ENCODE assay signal across 17 mouse cellular contexts in genomic region chr9:70947312-70947711, GRCm38 (mm10). TPM values are rescaled to one million over a fixed set of nuclear protein-coding genes. Genes with fewer than 3 reads are reported as not detected.
"Had no signal": no experiment of that assay in that cellular context is flagged by ENCODE, and none has a peak within 500 bp of the region (broad histone marks: within the 10 kb centered on the region; RNA-seq: fewer than 3 reads in every experiment).

No protein-coding gene starts in this region.

- H3K4me2 ChIP-seq: limb, embryonic 13.5 days; liver, embryonic 13.5 days; midbrain, embryonic 11.5 days; midbrain, embryonic 15.5 days had no signal

- H3K9ac ChIP-seq: limb, embryonic 13.5 days; liver, embryonic 13.5 days; midbrain, embryonic 15.5 days had no signal

- H3K27ac ChIP-seq: kidney, postnatal 0 days; limb, embryonic 13.5 days; liver, embryonic 13.5 days; midbrain, embryonic 15.5 days had no signal

- H3K9me3 ChIP-seq: limb, embryonic 13.5 days; liver, embryonic 13.5 days; midbrain, embryonic 15.5 days had no signal

- H3K27me3 ChIP-seq: limb, embryonic 13.5 days; liver, embryonic 13.5 days; midbrain, embryonic 15.5 days had no signal

- H3K4me1 ChIP-seq: limb, embryonic 13.5 days; midbrain, embryonic 15.5 days had no signal

- H3K4me3 ChIP-seq: limb, embryonic 13.5 days; liver, embryonic 13.5 days; midbrain, embryonic 15.5 days had no signal

- H3K36me3 ChIP-seq: limb, embryonic 13.5 days; liver, embryonic 13.5 days; midbrain, embryonic 15.5 days had no signal

- DNase-seq: kidney, adult 9 months; kidney, postnatal 36 days; layer of hippocampus, adult 9-11 months; layer of hippocampus, postnatal 36 days; left cerebral cortex, postnatal 4 days; liver, embryonic 13.5 days; lung, adult 18-20 months; right cerebral cortex, adult 18-20 months; right cerebral cortex, postnatal 25 days; thymus, adult 18-20 months; thymus, postnatal 14 days had no signal

- ATAC-seq: inflammation-experienced regulatory T-cells, adult 6 months; intestine, postnatal 0 days; midbrain, embryonic 15.5 days had no signal

RNA-seq across cellular contexts. Expression of gene Lipc, which starts 4.7 kb away (rescaled TPM):
- total RNA-seq: left cerebral cortex, postnatal 4 days had no signal
- polyA plus RNA-seq: inflammation-experienced regulatory T-cells, adult 6 months; intestine, postnatal 0 days; limb, embryonic 13.5 days; midbrain, embryonic 11.5 days had no signal
